Mouse (Mus musculus) embryo, embryonic 9.5 days (tissue): ENCODE measurements around the gene Bicra.

Source experiments
- DNase-seq: peaks from one replicate; pipeline ENCODE4 v3.0.0-alpha.2; 2017; ENCODE audit errors: extremely low spot score

Gene Bicra

DNA sequence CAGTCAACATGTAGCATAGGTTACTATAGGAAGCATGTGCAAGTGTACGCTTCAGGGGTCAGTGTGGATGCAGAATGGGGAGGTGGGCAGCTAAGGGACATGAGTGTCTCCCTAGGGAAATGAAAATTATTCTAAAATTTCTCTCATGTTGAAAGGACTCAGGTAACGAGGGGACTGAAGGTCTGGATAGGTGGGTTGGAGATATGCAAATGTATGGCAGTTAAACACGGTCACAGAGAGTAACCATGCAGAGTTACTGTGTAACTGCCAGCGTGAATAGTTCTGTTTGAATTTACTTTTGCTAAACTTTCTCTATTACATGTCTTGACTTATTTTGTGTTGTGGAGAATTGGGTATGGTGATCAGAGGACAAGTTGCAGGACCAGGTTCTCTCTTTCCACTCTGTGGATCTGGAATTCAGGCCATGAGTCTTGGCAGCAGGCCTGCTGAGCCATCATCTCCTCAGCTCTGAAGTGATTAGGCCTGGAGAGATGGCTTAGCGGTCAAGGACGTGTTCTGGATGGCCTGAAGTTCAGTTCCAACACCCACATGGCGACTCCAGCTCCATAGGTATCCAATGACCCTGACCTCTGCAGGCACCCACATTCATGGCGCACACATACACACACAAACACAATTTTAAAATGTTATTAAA lies 33.1 kb downstream of the Bicra start:
- DNase-seq, result no peak

GRCm38 (mm10) chr7:16013722-16014275 lies 33.9 kb downstream of the Bicra start:
- no peak for DNase-seq

DNA sequence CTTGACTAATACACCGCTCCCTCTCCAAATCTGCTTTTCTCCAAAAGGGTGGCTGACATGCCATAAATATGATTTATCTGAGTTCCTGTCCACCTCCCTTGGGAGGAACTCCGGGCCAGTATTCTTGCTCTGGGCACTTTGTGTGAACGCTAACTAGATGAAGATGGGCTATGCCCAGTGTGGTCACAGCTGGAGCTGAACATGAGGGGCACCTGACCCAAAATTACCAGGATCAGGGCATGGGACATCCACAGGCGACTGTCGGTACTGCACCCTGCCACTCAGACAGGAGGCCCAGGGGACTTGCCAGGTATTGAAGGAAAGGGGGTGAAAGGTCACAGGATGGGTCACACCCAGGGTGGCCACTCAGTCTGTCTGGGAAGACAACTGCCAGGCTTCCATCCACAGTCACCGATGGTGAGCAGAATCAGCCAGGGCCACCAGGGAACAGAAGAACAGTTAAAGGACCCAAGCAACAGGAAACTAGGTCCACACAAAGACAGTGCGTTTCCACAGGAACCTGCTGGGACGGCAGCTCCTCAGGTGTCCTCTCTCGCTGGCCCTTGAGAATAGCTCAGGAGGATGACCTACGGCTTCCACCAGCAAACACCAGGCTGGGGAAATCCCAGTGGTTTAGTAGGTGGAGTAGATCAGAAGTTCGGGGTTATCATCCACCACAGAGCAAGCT lies 35.0 kb downstream of the Bicra start:
- no peak for DNase-seq

DNA sequence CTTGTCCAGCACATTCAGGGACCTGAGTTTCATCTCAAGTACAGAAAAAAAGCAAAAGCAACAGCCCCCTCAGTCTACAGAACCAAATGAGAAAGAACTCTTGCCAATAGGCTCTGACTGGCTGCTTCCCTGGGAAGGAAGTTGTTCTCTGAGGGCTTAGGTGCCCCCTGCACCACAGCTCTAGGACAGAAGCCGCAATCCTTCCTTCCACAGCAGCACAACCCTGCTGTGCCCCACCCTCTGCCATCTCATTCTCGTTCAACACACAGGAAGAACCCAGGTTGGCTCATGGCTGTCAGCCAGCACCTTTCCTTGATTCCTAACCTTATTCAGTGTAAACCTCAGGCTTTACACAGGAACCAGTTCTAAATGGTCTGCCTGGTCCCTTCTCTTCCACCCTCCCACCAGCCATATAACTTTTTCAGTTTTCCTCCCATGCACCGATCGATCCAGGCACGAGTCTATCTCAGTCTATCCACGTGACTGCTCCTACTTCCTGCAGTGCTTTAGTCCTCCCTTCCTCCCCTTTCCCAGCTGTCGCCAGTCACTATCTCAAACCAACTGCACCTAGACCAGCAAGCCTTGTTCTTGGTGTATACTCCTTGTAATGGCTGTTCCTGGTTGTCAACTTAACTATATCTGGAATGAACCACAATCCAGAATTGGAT lies 36.2 kb downstream of the Bicra start:
- no peak for DNase-seq

- no peak for DNase-seq
Observed at GRCm38 (mm10) chr7:16010649-16011048, 37.1 kb downstream of the Bicra start.

DNA sequence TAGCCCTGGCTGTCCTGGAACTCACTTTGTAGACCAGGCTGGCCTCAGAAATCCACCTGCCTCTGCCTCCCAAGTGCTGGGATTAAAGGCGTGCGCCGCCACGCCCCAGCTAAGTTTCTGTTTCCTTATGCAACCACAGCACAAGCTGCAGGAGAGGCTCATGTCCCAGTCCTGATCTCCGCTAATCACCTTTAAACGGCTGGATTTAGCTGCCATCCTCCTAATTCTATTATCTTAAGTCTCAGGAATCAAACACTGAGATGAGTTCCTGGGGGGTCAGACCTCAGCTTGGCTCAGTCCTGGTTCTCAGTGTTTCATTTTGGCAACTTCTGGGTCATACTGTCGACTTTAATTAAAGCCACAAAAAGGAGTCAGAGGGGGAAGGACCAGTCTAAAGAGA lies 38.1 kb downstream of the Bicra start:
- no peak for DNase-seq

DNA sequence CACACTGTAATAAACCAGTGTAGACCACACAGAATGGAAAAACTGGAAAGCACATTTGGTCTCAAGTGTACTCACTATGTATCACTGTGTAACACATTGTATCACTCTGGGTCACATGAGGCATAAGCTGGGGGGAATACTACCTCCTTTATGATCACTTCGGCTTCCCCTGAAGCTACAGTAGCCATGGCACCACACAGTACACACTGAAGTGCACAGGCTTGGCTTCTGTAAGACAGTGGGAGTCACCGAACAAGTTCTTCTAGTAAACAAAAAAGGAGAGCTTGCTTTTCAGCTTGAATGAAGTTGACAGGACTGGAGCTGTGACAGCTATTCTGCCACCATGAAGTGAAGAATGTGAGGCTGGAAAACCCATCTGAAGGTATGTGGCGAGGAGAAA lies 42.7 kb downstream of the Bicra start:
- DNase-seq, result no peak

DNA sequence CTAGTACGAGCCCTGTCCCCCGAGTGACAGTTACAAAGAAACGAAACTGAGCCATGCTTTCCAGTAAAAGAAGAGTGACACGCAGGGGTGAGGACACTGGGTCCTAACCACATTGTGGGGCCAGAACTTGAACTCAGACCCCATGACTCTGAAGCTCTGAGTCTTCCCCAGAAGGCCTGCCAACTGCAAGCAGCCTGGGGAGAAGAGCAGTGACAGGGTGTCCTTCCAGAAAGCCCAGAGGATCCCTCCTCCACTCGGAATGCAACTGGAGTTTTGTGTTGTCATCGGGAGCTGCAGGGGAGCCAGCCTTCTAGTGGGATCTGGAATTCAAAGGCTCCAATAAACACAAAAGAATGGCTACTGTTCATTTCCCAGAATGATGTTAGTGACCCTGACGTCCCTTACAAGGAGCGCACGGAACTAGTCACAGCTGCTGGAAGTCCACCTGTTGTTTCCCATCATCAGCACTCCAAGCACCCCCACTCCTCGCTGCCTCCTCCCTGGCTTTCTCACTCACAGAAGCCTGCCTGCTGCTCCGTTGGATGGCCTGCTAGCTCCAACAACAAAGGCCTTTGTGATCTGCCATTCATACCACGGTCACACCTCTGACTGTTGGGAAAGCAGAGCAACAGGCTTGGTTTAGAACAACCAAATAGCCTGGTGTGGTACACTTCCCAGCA lies 43.4 kb downstream of the Bicra start:
- no peak for DNase-seq

DNA sequence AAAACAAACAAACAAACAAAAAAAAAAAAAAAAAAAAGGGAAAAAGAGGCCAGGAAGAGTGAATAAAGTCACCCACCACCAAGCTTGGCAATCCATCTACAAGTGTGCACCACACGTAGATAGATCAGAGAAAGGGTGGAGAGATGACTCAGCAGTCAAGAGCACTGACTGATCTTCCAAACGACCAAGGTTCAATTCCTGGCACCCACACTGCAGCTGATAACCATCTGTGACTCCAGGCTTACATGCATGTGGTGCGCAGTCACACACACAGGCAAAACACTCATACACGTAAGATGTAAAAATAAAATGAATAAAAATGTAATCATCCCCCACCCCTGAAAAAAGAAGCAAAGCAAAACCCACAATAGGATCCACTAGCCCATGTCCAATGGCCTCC lies 44.7 kb downstream of the Bicra start:
- DNase-seq, result no peak

DNA sequence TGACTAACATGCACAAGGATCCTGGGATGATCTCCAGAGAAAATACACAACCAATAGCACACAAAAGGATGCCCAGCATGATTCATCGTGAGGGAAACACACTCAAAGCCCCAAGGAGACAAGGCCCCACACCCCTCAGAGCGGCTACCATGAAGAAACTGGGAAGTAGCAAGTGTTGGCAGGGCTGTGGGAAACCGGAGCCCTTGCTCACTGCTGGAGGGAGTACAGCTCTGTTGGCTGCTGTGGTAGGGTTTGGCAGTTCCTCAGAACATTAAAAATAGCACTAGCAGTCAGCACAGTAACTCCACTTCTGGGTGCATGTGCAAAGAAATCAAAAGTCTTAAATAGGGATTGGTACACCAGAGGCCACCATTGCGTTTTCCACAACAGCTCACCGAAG lies 45.5 kb downstream of the Bicra start:
- DNase-seq, result no peak

DNA sequence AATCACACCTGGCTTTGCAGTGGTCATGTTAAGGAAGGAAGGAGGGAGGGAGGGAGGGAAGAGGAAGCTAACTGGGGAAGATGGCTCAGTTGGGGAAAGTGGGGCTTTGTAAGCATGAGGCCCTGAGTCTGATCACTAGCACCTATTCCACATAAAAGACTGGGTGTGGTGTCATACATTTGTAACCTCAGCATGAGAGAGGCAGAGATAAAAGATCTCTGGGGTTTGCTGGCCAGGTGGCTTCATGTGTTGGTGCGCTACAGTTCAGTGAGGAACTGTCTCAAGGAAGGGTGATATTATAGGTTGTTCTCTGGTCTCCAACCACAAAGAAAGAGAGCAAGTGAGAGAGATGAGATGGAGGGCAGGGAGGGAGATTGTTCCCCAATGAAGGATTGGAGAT lies 46.0 kb downstream of the Bicra start:
- DNase-seq, result no peak

- no peak for DNase-seq
Observed at GRCm38 (mm10) chr7:15993789-15994188, 53.9 kb downstream of the Bicra start.

- no peak for DNase-seq
Observed at GRCm38 (mm10) chr7:15993152-15993551, 54.6 kb downstream of the Bicra start.

DNA sequence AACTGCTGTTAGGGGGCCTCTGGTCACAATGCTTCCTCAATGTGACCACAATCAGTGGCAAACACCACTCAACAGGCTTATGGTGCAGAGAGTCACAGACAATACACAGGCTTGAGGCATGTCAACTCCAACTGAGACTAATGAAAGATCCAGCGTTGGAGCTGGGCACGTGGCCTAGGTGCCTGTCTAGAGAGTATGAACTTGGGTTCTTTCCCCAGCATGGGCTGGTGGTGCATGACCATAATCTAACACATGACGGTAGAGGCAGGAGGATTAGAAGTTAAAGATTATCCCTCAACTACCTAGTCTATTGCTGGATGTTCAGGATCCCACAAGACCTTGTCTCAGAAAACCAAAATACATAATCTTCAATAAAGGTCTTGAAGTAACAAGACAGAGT lies 56.0 kb downstream of the Bicra start:
- no peak for DNase-seq

- no peak for DNase-seq
Observed at GRCm38 (mm10) chr7:15987661-15988356, 59.9 kb downstream of the Bicra start.

GRCm38 (mm10) chr7:15982729-15983407 lies 64.9 kb downstream of the Bicra start:
- no peak for DNase-seq

DNA sequence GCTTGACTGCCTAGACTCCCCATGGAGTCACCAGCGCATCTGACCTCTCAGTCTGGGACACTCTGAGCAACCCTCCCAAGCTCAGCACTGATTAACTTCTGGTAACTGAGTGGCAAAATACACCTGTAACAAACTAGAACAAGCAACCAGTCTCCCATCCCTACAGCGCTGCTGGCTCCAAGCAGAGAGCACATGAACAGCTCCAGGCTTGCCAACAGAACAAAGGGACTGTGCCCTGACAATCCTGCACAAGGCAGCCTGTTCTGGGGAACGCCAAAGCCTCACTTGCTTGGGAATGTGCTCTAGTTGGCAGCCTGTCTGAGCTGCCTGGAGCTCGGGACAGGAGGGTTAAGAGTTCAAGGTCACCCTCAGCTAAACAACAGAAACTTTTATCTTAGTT lies 66.2 kb downstream of the Bicra start:
- DNase-seq, result no peak

DNA sequence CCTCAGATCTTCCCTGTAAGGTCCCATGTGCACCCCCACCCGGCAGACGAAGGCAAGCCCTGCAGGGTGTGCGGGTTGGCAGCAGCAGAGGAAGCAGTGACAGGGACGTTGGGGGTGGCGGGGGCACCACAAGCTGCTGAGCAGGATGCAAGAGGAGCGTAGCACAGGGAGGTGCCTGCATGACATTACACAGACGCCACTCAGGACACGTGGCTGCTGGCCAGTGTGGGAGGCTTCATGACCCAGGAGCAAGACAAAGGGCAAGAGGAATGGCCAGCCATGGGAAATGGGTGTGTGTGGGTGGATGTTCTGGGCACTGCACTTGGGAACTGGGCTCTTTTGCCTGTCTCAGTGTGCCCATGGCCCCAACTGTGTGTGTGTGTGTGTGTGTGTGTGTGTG lies 67.5 kb downstream of the Bicra start:
- DNase-seq, result no peak

GRCm38 (mm10) chr7:15975904-15976303 lies 71.8 kb downstream of the Bicra start:
- DNase-seq, result no peak

GRCm38 (mm10) chr7:15975451-15975850 lies 72.3 kb downstream of the Bicra start:
- no peak for DNase-seq

DNA sequence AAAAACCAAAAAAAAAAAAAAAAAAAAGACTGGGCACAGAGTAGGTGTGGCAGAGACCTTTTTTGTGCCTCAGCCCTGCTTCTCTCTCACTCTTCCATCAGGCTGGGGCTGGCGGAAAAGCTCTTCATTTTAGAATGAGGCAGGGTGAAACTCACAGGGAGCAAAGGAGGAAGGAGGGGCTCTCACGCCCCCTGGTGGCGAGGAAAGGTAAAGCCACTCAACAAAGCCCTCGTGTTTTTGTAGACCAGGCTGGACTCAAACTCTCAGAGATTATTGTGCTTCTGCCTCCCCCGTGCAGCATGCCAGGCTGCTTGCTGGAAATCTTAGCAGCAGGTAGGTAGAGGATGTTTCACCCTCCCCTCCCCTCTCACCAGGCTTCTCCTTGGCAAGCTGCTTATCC lies 73.0 kb downstream of the Bicra start:
- DNase-seq, result no peak
